In the genomic region with DNA sequence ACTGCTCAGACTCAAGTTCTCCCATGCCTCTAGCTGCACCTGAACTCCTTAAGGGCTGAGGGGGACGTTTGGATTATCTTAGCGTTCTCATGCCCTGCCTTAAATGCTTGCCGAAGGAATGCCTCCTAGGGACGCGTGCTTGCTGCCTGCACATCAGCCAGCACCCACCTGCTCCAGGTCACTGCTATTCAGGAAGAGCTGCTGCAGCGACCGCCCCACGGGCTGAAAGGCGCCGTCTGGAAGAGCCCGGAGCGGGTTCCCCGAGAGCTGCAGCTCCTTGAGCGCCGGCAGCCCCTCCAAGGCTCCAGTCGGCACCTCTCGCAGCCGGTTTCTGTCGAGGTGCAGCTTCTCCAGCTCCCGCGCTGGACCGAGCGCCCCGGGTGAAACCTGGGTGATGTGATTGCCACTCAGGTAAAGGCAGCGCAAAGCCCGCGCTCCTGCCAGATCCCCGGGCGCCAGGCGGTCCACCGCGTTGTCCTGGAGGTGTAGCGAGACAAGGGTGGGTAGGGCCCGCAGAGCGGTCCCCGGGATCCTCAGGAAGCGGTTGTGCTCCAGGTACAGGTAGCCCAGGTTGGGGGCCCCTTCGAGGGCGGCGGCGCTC, we compare ENCODE assay signal across 8 mouse cellular contexts. TPM values are rescaled to one million over a fixed set of nuclear protein-coding genes. Genes with fewer than 3 reads are reported as not detected.
DNase-seq lines count a peak whose midpoint lies in the region; ATAC-seq lines count a peak whose summit lies in the region.

No protein-coding gene starts in this region.

- H3K4me1 ChIP-seq in kidney, embryonic 15.5 days = peaks cover 27% of the 10 kb centered on the region
- 0 out of 2 replicates have a peak, but pooled peaks cover 2% of the 10 kb centered on the region for H3K4me1 ChIP-seq in brown adipose tissue, adult 24 weeks (ENCODE audit: control insufficient read depth, insufficient read depth, insufficient read length, low read length)
- peaks cover 26% of the 10 kb centered on the region for H3K4me1 ChIP-seq in hindbrain, embryonic 13.5 days (replicated peaks)
- peaks cover 24% of the 10 kb centered on the region for H3K4me1 ChIP-seq in midbrain, embryonic 15.5 days

- peak overlapping the region; percentile 59 for H3K4me3 ChIP-seq in kidney, embryonic 15.5 days (replicated peaks)
- H3K4me3 ChIP-seq in brown adipose tissue, adult 24 weeks (ENCODE audit: insufficient read depth, low read depth, low read length) = peak overlapping the region; percentile 62
- peak overlapping the region; percentile 58 for H3K4me3 ChIP-seq in hindbrain, embryonic 13.5 days
- peak overlapping the region; percentile 56 for H3K4me3 ChIP-seq in midbrain, embryonic 15.5 days

- WGBS in kidney, embryonic 15.5 days = 3% methylated on average over 41 of the region's 41 CpGs
- WGBS in hindbrain, embryonic 13.5 days = 5% methylated on average over 38 of the region's 41 CpGs
- WGBS in midbrain, embryonic 15.5 days = 2% methylated on average over 41 of the region's 41 CpGs

- peak overlapping the region; percentile 66 for H3K9ac ChIP-seq in kidney, embryonic 15.5 days
- peak overlapping the region; percentile 83 for H3K9ac ChIP-seq in hindbrain, embryonic 13.5 days
- peak overlapping the region; percentile 74 for H3K9ac ChIP-seq in midbrain, embryonic 15.5 days

- no peak for DNase-seq in kidney, adult 9 months
- DNase-seq in adrenal gland, adult (ENCODE audit: inconsistent age in 2 of 2, low spot score in 1 of 2) = no peak
- DNase-seq in left cerebral cortex, adult 9 months (ENCODE audit: low spot score in 2 of 2) = no peak
- no peak for DNase-seq in cerebellum, adult 8-10 months

- no peak overlapping the region for H3K27ac ChIP-seq in kidney, embryonic 15.5 days
- H3K27ac ChIP-seq in brown adipose tissue, adult 24 weeks (replicated peaks; ENCODE audit: low read depth, low read length) = no peak overlapping the region
- 0 out of 2 replicates have a peak overlapping the region, but pooled peaks have one; percentile 30 for H3K27ac ChIP-seq in hindbrain, embryonic 13.5 days
- H3K27ac ChIP-seq in midbrain, embryonic 15.5 days = peak overlapping the region; percentile 67

- peak; percentile 18; the same call in 1 of the 2 replicates for ATAC-seq in kidney, embryonic 15.5 days (replicated peaks; ENCODE audit: low FRiP score)
- peak; percentile 37 for ATAC-seq in hindbrain, embryonic 13.5 days (ENCODE audit: low FRiP score)
- ATAC-seq in midbrain, embryonic 15.5 days (replicated peaks) = peak; percentile 28

- H3K9me3 ChIP-seq in kidney, embryonic 15.5 days (replicated peaks) = no peaks in the 10 kb centered on the region
- no peaks in the 10 kb centered on the region for H3K9me3 ChIP-seq in hindbrain, embryonic 13.5 days
- H3K9me3 ChIP-seq in midbrain, embryonic 15.5 days = no peaks in the 10 kb centered on the region

- peaks cover 53% of the 10 kb centered on the region for H3K27me3 ChIP-seq in kidney, embryonic 15.5 days
- H3K27me3 ChIP-seq in hindbrain, embryonic 13.5 days = peaks cover 59% of the 10 kb centered on the region
- H3K27me3 ChIP-seq in midbrain, embryonic 15.5 days (replicated peaks) = peaks cover 23% of the 10 kb centered on the region

- H3K4me2 ChIP-seq in kidney, embryonic 15.5 days = peak overlapping the region; percentile 98
- H3K4me2 ChIP-seq in hindbrain, embryonic 13.5 days = peak overlapping the region; percentile 91
- H3K4me2 ChIP-seq in midbrain, embryonic 15.5 days = peak overlapping the region; percentile 89

- H3K36me3 ChIP-seq in kidney, embryonic 15.5 days = peaks cover 7% of the 10 kb centered on the region; the same call in 1 of the 2 replicates
- peaks cover 6% of the 10 kb centered on the region; the same call in 1 of the 2 replicates for H3K36me3 ChIP-seq in hindbrain, embryonic 13.5 days
- no peaks in the 10 kb centered on the region; the same call in 1 of the 2 replicates for H3K36me3 ChIP-seq in midbrain, embryonic 15.5 days (replicated peaks)

RNA-seq across cellular contexts. Expression of a gene that starts 3.6 kb away (rescaled TPM):
- polyA plus RNA-seq in kidney, embryonic 15.5 days (2015; fragmentation: Nextera tagmentation; extraction: Ambion mirVana) = 5.0 and 5.2 TPM in 2 replicates
- polyA plus RNA-seq in brown adipose tissue, adult 24 weeks (2012; ENCODE audit: insufficient read depth, insufficient read length, missing spikeins) = 3.3 and 6.2 TPM in 2 replicates
- 13.5 and 14.2 TPM in 2 replicates for polyA plus RNA-seq in hindbrain, embryonic 13.5 days (2015; fragmentation: Nextera tagmentation; extraction: Ambion mirVana)
- 31.2 and 33.7 TPM in 2 replicates for polyA plus RNA-seq in midbrain, embryonic 15.5 days (2015; fragmentation: Nextera tagmentation; extraction: Ambion mirVana)

RNA-seq across cellular contexts. Expression of a gene that starts 29.8 kb away (rescaled TPM):
- polyA plus RNA-seq in kidney, embryonic 15.5 days (2015; fragmentation: Nextera tagmentation; extraction: Ambion mirVana) = 23.1 and 26.3 TPM in 2 replicates
- 6.4 and 7.0 TPM in 2 replicates for polyA plus RNA-seq in brown adipose tissue, adult 24 weeks (2012; ENCODE audit: insufficient read depth, insufficient read length, missing spikeins)
- 28.6 and 29.5 TPM in 2 replicates for polyA plus RNA-seq in hindbrain, embryonic 13.5 days (2015; fragmentation: Nextera tagmentation; extraction: Ambion mirVana)
- polyA plus RNA-seq in midbrain, embryonic 15.5 days (2015; fragmentation: Nextera tagmentation; extraction: Ambion mirVana) = 31.5 and 32.1 TPM in 2 replicates

RNA-seq across cellular contexts. Expression of a gene that starts 51.4 kb away (rescaled TPM):
- polyA plus RNA-seq in kidney, embryonic 15.5 days (2015; fragmentation: Nextera tagmentation; extraction: Ambion mirVana) = 34.8 and 37.4 TPM in 2 replicates
- 25.1 and 32.4 TPM in 2 replicates for polyA plus RNA-seq in brown adipose tissue, adult 24 weeks (2012; ENCODE audit: insufficient read depth, insufficient read length, missing spikeins)
- polyA plus RNA-seq in hindbrain, embryonic 13.5 days (2015; fragmentation: Nextera tagmentation; extraction: Ambion mirVana) = 42.6 and 46.8 TPM in 2 replicates
- polyA plus RNA-seq in midbrain, embryonic 15.5 days (2015; fragmentation: Nextera tagmentation; extraction: Ambion mirVana) = 59.2 and 59.7 TPM in 2 replicates

RNA-seq across cellular contexts. Expression of a gene that starts 51.9 kb away (rescaled TPM):
- 99.1 and 106 TPM in 2 replicates for polyA plus RNA-seq in kidney, embryonic 15.5 days (2015; fragmentation: Nextera tagmentation; extraction: Ambion mirVana)
- polyA plus RNA-seq in brown adipose tissue, adult 24 weeks (2012; ENCODE audit: insufficient read depth, insufficient read length, missing spikeins) = 15.0 and 18.8 TPM in 2 replicates
- polyA plus RNA-seq in hindbrain, embryonic 13.5 days (2015; fragmentation: Nextera tagmentation; extraction: Ambion mirVana) = 129 and 140 TPM in 2 replicates
- polyA plus RNA-seq in midbrain, embryonic 15.5 days (2015; fragmentation: Nextera tagmentation; extraction: Ambion mirVana) = 162 and 164 TPM in 2 replicates

Comparison
In these comparisons a context has a peak if more than half of its experiments do, and no peak if none do; other contexts are left out.
1. H3K27ac ChIP-seq: peak in hindbrain, embryonic 13.5 days (single experiment) and midbrain, embryonic 15.5 days (single experiment); none in kidney, embryonic 15.5 days (single experiment) and brown adipose tissue, adult 24 weeks (single experiment).
2. Peak in every context shown above with its lines, with median percentiles within 50 percentile points of each other: ATAC-seq, H3K4me2 ChIP-seq, H3K4me3 ChIP-seq and H3K9ac ChIP-seq.